Mouse (Mus musculus): ENCODE data around the gene Acin1. TPM values are rescaled to one million over a fixed set of nuclear protein-coding genes. Genes with fewer than 3 reads are reported as not detected.

The Acin1 gene
- polyA plus RNA-seq, 1 experiment from 2014 or later, result 141 TPM

GRCm38 (mm10) chr14:54601601-54602000, 85.1 kb downstream of the Acin1 start:
- Histone ChIP-seq H3K4me2 (ENCODE audit: low read depth, low read length) (no peak overlapping the region), H3K9me3 (replicated peaks; ENCODE audit: control insufficient read depth, low read length) (no peaks in the 10 kb centered on the region), H3K4me3 (ENCODE audit: low read depth, low read length) (no peak overlapping the region), H3K9ac (replicated peaks; ENCODE audit: low read length) (no peak overlapping the region), H3K4me1 (ENCODE audit: control insufficient read depth, insufficient read depth, low read length) (no peaks in the 10 kb centered on the region), H3K36me3 (replicated peaks; ENCODE audit: control insufficient read depth, insufficient read depth, low read depth, low read length) (no peaks in the 10 kb centered on the region), H3K27me3 (ENCODE audit: control insufficient read depth, insufficient read depth, low read length) (no peaks in the 10 kb centered on the region), H3K27ac (replicated peaks; ENCODE audit: low read depth, low read length) (no peak overlapping the region)
- no peak for ATAC-seq (replicated peaks; ENCODE audit: insufficient number of reproducible peaks, low FRiP score, low TSS enrichment, low read depth)
- 66% methylated on average over 2 of the region's 2 CpGs for WGBS
- DNase-seq (ENCODE audit: low spot score), result no peak

GRCm38 (mm10) chr14:54597084-54597483, 89.6 kb downstream of the Acin1 start:
- no peak for ATAC-seq (replicated peaks; ENCODE audit: insufficient number of reproducible peaks, low FRiP score, low TSS enrichment, low read depth)
- DNase-seq (ENCODE audit: low spot score), result no peak
- no peaks in the 10 kb centered on the region for H3K4me1 ChIP-seq (ENCODE audit: control insufficient read depth, insufficient read depth, low read length)
- H3K9ac ChIP-seq (replicated peaks; ENCODE audit: low read length), result no peak overlapping the region
- H3K4me3 ChIP-seq (ENCODE audit: low read depth, low read length), result no peak overlapping the region
- WGBS, result 79% methylated on average over 7 of the region's 7 CpGs
- no peak overlapping the region for H3K4me2 ChIP-seq (ENCODE audit: low read depth, low read length)
- no peaks in the 10 kb centered on the region for H3K27me3 ChIP-seq (ENCODE audit: control insufficient read depth, insufficient read depth, low read length)
- no peaks in the 10 kb centered on the region for H3K36me3 ChIP-seq (replicated peaks; ENCODE audit: control insufficient read depth, insufficient read depth, low read depth, low read length)
- H3K27ac ChIP-seq (replicated peaks; ENCODE audit: low read depth, low read length), result no peak overlapping the region
- H3K9me3 ChIP-seq (replicated peaks; ENCODE audit: control insufficient read depth, low read length), result no peaks in the 10 kb centered on the region

GRCm38 (mm10) chr14:54594631-54595414, 91.9 kb downstream of the Acin1 start:
- H3K27me3 ChIP-seq (ENCODE audit: control insufficient read depth, insufficient read depth, low read length), result no peaks in the 10 kb centered on the region
- WGBS, result 67% methylated on average over 28 of the region's 28 CpGs
- DNase-seq (ENCODE audit: low spot score), result no peak
- no peak overlapping the region for H3K27ac ChIP-seq (replicated peaks; ENCODE audit: low read depth, low read length)
- H3K4me1 ChIP-seq (ENCODE audit: control insufficient read depth, insufficient read depth, low read length), result no peaks in the 10 kb centered on the region
- ATAC-seq (replicated peaks; ENCODE audit: insufficient number of reproducible peaks, low FRiP score, low TSS enrichment, low read depth), result no peak
- H3K9me3 ChIP-seq (replicated peaks; ENCODE audit: control insufficient read depth, low read length), result no peaks in the 10 kb centered on the region
- no peaks in the 10 kb centered on the region for H3K36me3 ChIP-seq (replicated peaks; ENCODE audit: control insufficient read depth, insufficient read depth, low read depth, low read length)
- H3K4me3 ChIP-seq (ENCODE audit: low read depth, low read length), result no peak overlapping the region
- H3K9ac ChIP-seq (replicated peaks; ENCODE audit: low read length), result no peak overlapping the region
- no peak overlapping the region for H3K4me2 ChIP-seq (ENCODE audit: low read depth, low read length)

- Histone ChIP-seq H3K9ac (replicated peaks; ENCODE audit: low read length) (no peak overlapping the region), H3K27ac (replicated peaks; ENCODE audit: low read depth, low read length) (no peak overlapping the region), H3K4me1 (ENCODE audit: control insufficient read depth, insufficient read depth, low read length) (no peaks in the 10 kb centered on the region), H3K27me3 (ENCODE audit: control insufficient read depth, insufficient read depth, low read length) (no peaks in the 10 kb centered on the region), H3K36me3 (replicated peaks; ENCODE audit: control insufficient read depth, insufficient read depth, low read depth, low read length) (no peaks in the 10 kb centered on the region), H3K4me3 (ENCODE audit: low read depth, low read length) (no peak overlapping the region), H3K4me2 (ENCODE audit: low read depth, low read length) (no peak overlapping the region), H3K9me3 (replicated peaks; ENCODE audit: control insufficient read depth, low read length) (no peaks in the 10 kb centered on the region)
- DNase-seq (ENCODE audit: low spot score) (no peak), ATAC-seq (replicated peaks; ENCODE audit: insufficient number of reproducible peaks, low FRiP score, low TSS enrichment, low read depth) (no peak)
- 87% methylated on average over 3 of the region's 3 CpGs for WGBS
Observed at GRCm38 (mm10) chr14:54594055-54594454, 92.7 kb downstream of the Acin1 start.

- 75% methylated on average over 9 of the region's 10 CpGs for WGBS
- Histone ChIP-seq H3K9ac (replicated peaks; ENCODE audit: low read length) (no peak overlapping the region), H3K27ac (replicated peaks; ENCODE audit: low read depth, low read length) (no peak overlapping the region), H3K4me1 (ENCODE audit: control insufficient read depth, insufficient read depth, low read length) (no peaks in the 10 kb centered on the region), H3K36me3 (replicated peaks; ENCODE audit: control insufficient read depth, insufficient read depth, low read depth, low read length) (no peaks in the 10 kb centered on the region), H3K27me3 (ENCODE audit: control insufficient read depth, insufficient read depth, low read length) (no peaks in the 10 kb centered on the region), H3K4me2 (ENCODE audit: low read depth, low read length) (no peak overlapping the region), H3K4me3 (ENCODE audit: low read depth, low read length) (no peak overlapping the region), H3K9me3 (replicated peaks; ENCODE audit: control insufficient read depth, low read length) (no peaks in the 10 kb centered on the region)
- DNase-seq (ENCODE audit: low spot score), result no peak
- ATAC-seq (replicated peaks; ENCODE audit: insufficient number of reproducible peaks, low FRiP score, low TSS enrichment, low read depth), result no peak
Observed at GRCm38 (mm10) chr14:54592319-54592934, 94.3 kb downstream of the Acin1 start.

MicroRNAs within 50 kb of the gene (microRNA counts, 519-probe panel; counts per million panel counts)
- microRNA mmu-miR-686, result not detected

Small RNA genes lying within 50 kb of the gene (microRNA-seq; reads per million reads assigned to microRNA genes)
- gene Mir686 (ENCODE audit: borderline number of aligned reads), result not detected
- gene Mir6948 (ENCODE audit: borderline number of aligned reads), result not detected

Other genes starting within 250 kb of the Acin1 start
- 13.9 and 16.2 TPM in 2 replicates for gene Lrp10, start 222.8 kb downstream of the Acin1 start, polyA plus RNA-seq (2014; fragmentation: Nextera tagmentation; extraction: Ambion mirVana)
- 6.5 and 8.0 TPM in 2 replicates for gene Rem2, start 210.8 kb downstream of the Acin1 start, polyA plus RNA-seq (2014; fragmentation: Nextera tagmentation; extraction: Ambion mirVana)
- 118 and 121 TPM in 2 replicates for gene Prmt5, start 169.4 kb downstream of the Acin1 start, polyA plus RNA-seq (2014; fragmentation: Nextera tagmentation; extraction: Ambion mirVana)
- 43.4 and 50.2 TPM in 2 replicates for gene Haus4, start 132.3 kb downstream of the Acin1 start, polyA plus RNA-seq (2014; fragmentation: Nextera tagmentation; extraction: Ambion mirVana)
- 28.4 and 31.5 TPM in 2 replicates for gene Ajuba, start 109.4 kb downstream of the Acin1 start, polyA plus RNA-seq (2014; fragmentation: Nextera tagmentation; extraction: Ambion mirVana)
- 5.1 and 7.7 TPM in 2 replicates for gene 4931414P19Rik, start 80.9 kb downstream of the Acin1 start, polyA plus RNA-seq (2014; fragmentation: Nextera tagmentation; extraction: Ambion mirVana)
- 404 and 462 TPM in 2 replicates for gene Psmb5, start 68.9 kb downstream of the Acin1 start, polyA plus RNA-seq (2014; fragmentation: Nextera tagmentation; extraction: Ambion mirVana)
- not detected in 2 replicates for gene Psmb11, start 65.5 kb downstream of the Acin1 start, polyA plus RNA-seq (2014; fragmentation: Nextera tagmentation; extraction: Ambion mirVana)
- not detected in 2 replicates for gene Gm17606, start 46.0 kb downstream of the Acin1 start, polyA plus RNA-seq (2014; fragmentation: Nextera tagmentation; extraction: Ambion mirVana)
- gene Cdh24, start 45.6 kb downstream of the Acin1 start, polyA plus RNA-seq (2014; fragmentation: Nextera tagmentation; extraction: Ambion mirVana), result 6.2 and 6.3 TPM in 2 replicates
- 109 and 110 TPM in 2 replicates for gene 1700123O20Rik, start 715 bp downstream of the Acin1 start, polyA plus RNA-seq (2014; fragmentation: Nextera tagmentation; extraction: Ambion mirVana)
- gene Gm29776, start 11.9 kb upstream of the Acin1 start, polyA plus RNA-seq (2014; fragmentation: Nextera tagmentation; extraction: Ambion mirVana), result 0.11 and 0.17 TPM in 2 replicates
- 0.17 TPM in 2 replicates for gene Cebpe, start 25.2 kb upstream of the Acin1 start, polyA plus RNA-seq (2014; fragmentation: Nextera tagmentation; extraction: Ambion mirVana)
- 2.5 and 5.3 TPM in 2 replicates for gene Slc7a8, start 95.0 kb upstream of the Acin1 start, polyA plus RNA-seq (2014; fragmentation: Nextera tagmentation; extraction: Ambion mirVana)
- gene Rnf212b, start 127.2 kb upstream of the Acin1 start, polyA plus RNA-seq (2014; fragmentation: Nextera tagmentation; extraction: Ambion mirVana), result not detected in 2 replicates
- 13.7 and 14.5 TPM in 2 replicates for gene Homez, start 184.0 kb upstream of the Acin1 start, polyA plus RNA-seq (2014; fragmentation: Nextera tagmentation; extraction: Ambion mirVana)
- gene Ppp1r3e, start 190.6 kb upstream of the Acin1 start, polyA plus RNA-seq (2014; fragmentation: Nextera tagmentation; extraction: Ambion mirVana), result 0.33 and 0.34 TPM in 2 replicates
- gene Bcl2l2, start 196.4 kb upstream of the Acin1 start, polyA plus RNA-seq (2014; fragmentation: Nextera tagmentation; extraction: Ambion mirVana), result 2.7 and 3.6 TPM in 2 replicates
- gene Gm20521, start 196.5 kb upstream of the Acin1 start, polyA plus RNA-seq (2014; fragmentation: Nextera tagmentation; extraction: Ambion mirVana), result 0.38 TPM in 1 of 2 replicates, not detected in the other
- 149 and 167 TPM in 2 replicates for gene Pabpn1, start 205.6 kb upstream of the Acin1 start, polyA plus RNA-seq (2014; fragmentation: Nextera tagmentation; extraction: Ambion mirVana)
- 36.6 and 38.2 TPM in 2 replicates for gene Slc22a17, start 226.2 kb upstream of the Acin1 start, polyA plus RNA-seq (2014; fragmentation: Nextera tagmentation; extraction: Ambion mirVana)
- 29.0 and 29.9 TPM in 2 replicates for gene Efs, start 239.2 kb upstream of the Acin1 start, polyA plus RNA-seq (2014; fragmentation: Nextera tagmentation; extraction: Ambion mirVana)
- not detected in 2 replicates for gene Il25, start 245.8 kb upstream of the Acin1 start, polyA plus RNA-seq (2014; fragmentation: Nextera tagmentation; extraction: Ambion mirVana)
- gene Cmtm5, start 249.3 kb upstream of the Acin1 start, polyA plus RNA-seq (2014; fragmentation: Nextera tagmentation; extraction: Ambion mirVana), result 2.0 and 2.8 TPM in 2 replicates

Measured in embryonic facial prominence, embryonic 11.5 days (tissue).